Mouse (Mus musculus): ENCODE data around the gene Rhoc. TPM values are rescaled to one million over a fixed set of nuclear protein-coding genes. Genes with fewer than 3 reads are reported as not detected.

The Rhoc gene
- total and polyA plus RNA-seq, 3 experiments = 0.21 TPM; not detected in 2

GRCm38 (mm10) chr3:104790401-104790937 lies 2.3 kb downstream of the Rhoc start:
- DNase-seq (ENCODE audit: low read depth, low spot score) = no peak
- peaks cover 12 to 14% of the 10 kb centered on the region in 2 experiments for H3K4me1 ChIP-seq (ENCODE audit: control insufficient read depth in 1 of 2, insufficient read depth in 2 of 2, low read length in 2 of 2)
- H3K4me3 ChIP-seq (ENCODE audit: control insufficient read depth in 1 of 2, insufficient read depth in 1 of 2, low read depth in 2 of 2, low read length in 2 of 2) = no peak overlapping the region

GRCm38 (mm10) chr3:104791017-104791416 lies 2.8 kb downstream of the Rhoc start:
- no peak overlapping the region for H3K4me3 ChIP-seq (ENCODE audit: control insufficient read depth in 1 of 2, insufficient read depth in 1 of 2, low read depth in 2 of 2, low read length in 2 of 2)
- no peaks in the 10 kb centered on the region for H3K9me3 ChIP-seq (replicated peaks; ENCODE audit: insufficient read depth, low read length)
- TF ChIP-seq CHD2 (IDR thresholded peaks at IDR 0.05; ENCODE audit: low read length) = no peak
- no peak for TF ChIP-seq HCFC1 (IDR thresholded peaks at IDR 0.05; ENCODE audit: low read depth, low read length)
- TF ChIP-seq ZNF384 (IDR thresholded peaks at IDR 0.05; ENCODE audit: low read depth, low read length) = no peak
- TF ChIP-seq JUND (IDR thresholded peaks at IDR 0.05; ENCODE audit: low read depth, low read length) = no peak
- no peak for TF ChIP-seq MAX (IDR thresholded peaks at IDR 0.05; ENCODE audit: low read length)
- TF ChIP-seq ZC3H11A (IDR thresholded peaks at IDR 0.05; ENCODE audit: low read depth, low read length) = no peak
- H3K79me2 ChIP-seq (ENCODE audit: control insufficient read depth, insufficient read depth, low read length, poor library complexity) = no peaks in the 10 kb centered on the region
- DNase-seq (ENCODE audit: low read depth, low spot score) = no peak
- H3K36me3 ChIP-seq (ENCODE audit: control insufficient read depth in 1 of 2, insufficient read depth in 2 of 2, low read length in 2 of 2) = peaks cover 0 to 20% of the 10 kb centered on the region in 2 experiments; a peak in 3 of 4 replicates
- H3K27me3 ChIP-seq (ENCODE audit: control insufficient read depth in 1 of 2, insufficient read depth in 2 of 2, low read length in 2 of 2) = no peaks in the 10 kb centered on the region
- H3K9ac ChIP-seq (ENCODE audit: control insufficient read depth, low read depth, low read length, poor library complexity, severe bottlenecking) = no peak overlapping the region
- H3K4me1 ChIP-seq (ENCODE audit: control insufficient read depth in 1 of 2, insufficient read depth in 2 of 2, low read length in 2 of 2) = peaks cover 12 to 14% of the 10 kb centered on the region in 2 experiments
- no peak overlapping the region for H3K27ac ChIP-seq (ENCODE audit: control insufficient read depth, low read depth, low read length)

More at GRCm38 (mm10) chr3:104790401-104790937, 2.3 kb downstream of the Rhoc start:
- Histone ChIP-seq H3K9ac (ENCODE audit: control insufficient read depth, low read depth, low read length, poor library complexity, severe bottlenecking) (no peak overlapping the region), H3K36me3 (ENCODE audit: control insufficient read depth in 1 of 2, insufficient read depth in 2 of 2, low read length in 2 of 2) (peaks cover 0 to 20% of the 10 kb centered on the region in 2 experiments; a peak in 2 of 4 replicates), H3K79me2 (ENCODE audit: control insufficient read depth, insufficient read depth, low read length, poor library complexity) (no peaks in the 10 kb centered on the region), H3K27me3 (ENCODE audit: control insufficient read depth in 1 of 2, insufficient read depth in 2 of 2, low read length in 2 of 2) (no peaks in the 10 kb centered on the region), H3K9me3 (replicated peaks; ENCODE audit: insufficient read depth, low read length) (no peaks in the 10 kb centered on the region), H3K27ac (ENCODE audit: control insufficient read depth, low read depth, low read length) (no peak overlapping the region)
- TF ChIP-seq MYC (IDR thresholded peaks at IDR 0.05; ENCODE audit: low read depth, low read length) = no peak
- TF ChIP-seq ZMIZ1 (IDR thresholded peaks at IDR 0.05; ENCODE audit: low read depth, low read length) = no peak
- TF ChIP-seq USF1 (IDR thresholded peaks at IDR 0.05; ENCODE audit: low read depth, low read length) = no peak
- TF ChIP-seq ETS1 (IDR thresholded peaks at IDR 0.05; ENCODE audit: low read depth, low read length) = no peak
- TF ChIP-seq TCF12 (IDR thresholded peaks at IDR 0.05; ENCODE audit: low read depth, low read length) = no peak
- TF ChIP-seq ZKSCAN1 (IDR thresholded peaks at IDR 0.05; ENCODE audit: low read depth, low read length) = no peak
- no peak for TF ChIP-seq MEF2A (IDR thresholded peaks at IDR 0.05; ENCODE audit: extremely low read depth, insufficient replicate concordance, low read depth, low read length, poor library complexity, severe bottlenecking)
- TF ChIP-seq BHLHE40 (IDR thresholded peaks at IDR 0.05; ENCODE audit: borderline replicate concordance, low read depth, low read length) = no peak
- TF ChIP-seq ZC3H11A (IDR thresholded peaks at IDR 0.05; ENCODE audit: low read depth, low read length) = no peak

Measured in MEL (cell line).